Mouse (Mus musculus) heart, postnatal 4 days (tissue): Measurements from ENCODE around the gene Dis3l2. TPM values are rescaled to one million over a fixed set of nuclear protein-coding genes. Genes with fewer than 3 reads are reported as not detected.

ENCODE experiments used
- DNase-seq: peaks from one replicate; pipeline ENCODE4 v3.0.0; 2021
- total RNA-seq, 2 experiments: library from RNA; stranded (reverse); gene quantifications; 2 replicates each; pipeline ENCODE4 v1.2.3; 2021

The Dis3l2 gene
- total RNA-seq, 2 experiments from 2014 or later: 17.3 to 18.1 TPM

DNA sequence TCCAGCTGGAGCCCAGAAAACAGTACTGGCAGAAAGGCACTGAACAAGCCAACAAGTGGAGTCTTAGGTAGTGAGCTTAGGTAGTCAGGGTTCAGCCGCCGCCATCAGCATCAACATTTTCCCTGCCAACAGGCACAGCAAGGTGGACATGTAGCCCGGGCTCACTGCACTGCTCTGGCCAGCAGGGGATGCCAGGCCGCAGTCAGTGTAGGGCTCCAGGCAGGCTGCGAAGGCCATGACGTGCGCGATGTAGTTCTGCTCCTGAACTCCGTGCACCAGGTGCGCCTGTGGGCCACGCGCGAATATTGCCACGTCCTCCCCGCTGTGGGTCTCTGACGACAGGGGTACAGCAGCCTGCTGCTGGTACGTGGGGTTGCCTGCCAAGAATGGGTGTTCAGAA lies 383.4 kb downstream of the Dis3l2 start:
- DNase-seq: no peak

GRCm38 (mm10) chr1:87089251-87089650 lies 385.6 kb downstream of the Dis3l2 start:
- no peak for DNase-seq

DNA sequence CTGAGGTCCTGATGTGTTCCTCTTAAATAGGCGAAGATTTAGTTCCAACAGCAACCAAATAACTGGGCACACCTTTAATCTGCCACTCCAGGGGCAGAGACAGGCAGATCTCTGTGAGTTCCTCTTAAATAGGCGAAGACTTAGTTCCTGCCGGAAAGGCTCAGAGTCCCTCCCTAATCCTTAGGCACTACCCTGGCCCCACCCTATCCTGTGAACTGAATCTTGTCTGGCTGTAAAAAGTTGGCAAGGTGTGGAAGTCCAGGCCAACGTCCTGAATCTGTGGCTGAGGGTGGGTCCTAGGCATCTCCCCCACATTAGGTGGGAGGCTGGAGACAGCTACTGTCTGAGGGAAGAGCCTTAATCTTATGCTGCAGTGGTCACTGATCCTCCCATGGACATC lies 386.2 kb downstream of the Dis3l2 start, which contains the start of gene Alppl2:
Gene Alppl2 (minus strand): TSS at position 101 of the 400 bp plus-strand sequence.
- DNase-seq: no peak

- DNase-seq: no peak
Measured at GRCm38 (mm10) chr1:87095642-87096041, 392.0 kb downstream of the Dis3l2 start.

DNA sequence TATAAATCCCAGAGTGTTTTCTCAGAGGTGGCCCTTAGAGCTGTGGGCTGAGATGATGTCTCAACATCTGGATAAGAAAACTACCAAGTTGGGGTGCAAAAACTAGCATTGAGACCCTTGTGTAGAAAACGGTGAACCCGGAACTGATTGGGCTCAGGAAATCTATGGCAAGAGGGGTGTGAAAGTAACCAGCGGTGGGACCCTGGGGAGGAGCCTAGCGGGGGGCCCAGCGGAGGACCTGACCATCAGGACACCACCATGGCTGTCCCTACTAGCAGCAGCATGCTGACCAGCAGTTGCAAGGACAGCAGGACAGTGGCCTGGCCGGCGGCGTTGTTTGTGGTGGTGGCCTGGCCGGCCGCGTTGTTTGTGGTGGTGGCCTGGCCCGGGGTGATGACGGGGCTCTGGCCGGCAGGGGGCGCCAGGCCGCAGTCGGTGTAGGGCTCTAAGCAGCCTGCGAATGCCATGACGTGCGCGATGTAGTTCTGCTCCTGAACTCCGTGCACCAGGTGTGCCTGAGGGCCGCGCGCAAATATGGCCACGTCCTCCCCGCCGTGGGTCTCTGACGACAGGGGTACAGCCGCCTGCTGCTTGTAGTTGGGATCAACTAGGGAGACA lies 394.9 kb downstream of the Dis3l2 start:
- DNase-seq: peak; percentile 76

Other genes starting within 250 kb of the Dis3l2 start
- gene Ptma, start 177.1 kb upstream of the Dis3l2 start, total RNA-seq: 100 to 1,000 TPM; 724 to 726 TPM
- 10 to 100 TPM; 39.4 to 40.5 TPM for gene Pde6d, start 121.2 kb upstream of the Dis3l2 start, total RNA-seq
- gene Cops7b, start 120.9 kb upstream of the Dis3l2 start, total RNA-seq: 10 to 100 TPM; 13.6 to 14.0 TPM
- gene Nppc, start 33.2 kb upstream of the Dis3l2 start, total RNA-seq: under 1 TPM; 0.69 to 0.86 TPM